Mouse (Mus musculus): ENCODE data around the gene Cdkn2d. TPM values are rescaled to one million over a fixed set of nuclear protein-coding genes. Genes with fewer than 3 reads are reported as not detected.

The Cdkn2d gene
- polyA plus RNA-seq, 1 experiment: 27.5 TPM

DNA sequence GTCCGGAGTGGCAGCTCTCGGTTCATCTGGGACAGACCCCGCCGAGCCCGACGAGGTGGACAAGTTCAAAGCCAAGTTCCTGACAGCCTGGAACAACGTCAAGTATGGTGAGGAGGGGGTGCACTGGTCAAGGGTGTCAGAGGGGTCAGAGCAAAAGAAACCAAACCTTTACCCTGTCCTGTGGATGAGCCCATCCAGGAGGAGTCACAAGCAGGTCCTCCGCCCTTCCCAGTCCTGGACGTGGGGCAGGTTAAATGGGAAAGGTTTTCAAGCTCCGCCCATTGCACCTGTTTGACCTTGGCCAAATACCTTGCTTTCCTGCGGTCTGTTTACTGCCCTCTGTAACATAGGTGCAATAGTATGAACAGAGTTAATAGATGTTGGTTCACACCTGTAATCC lies 25.6 kb downstream of the Cdkn2d start:
- TF ChIP-seq GATA1 (IDR thresholded peaks at IDR 0.05; ENCODE audit: low read length): no peak

DNA sequence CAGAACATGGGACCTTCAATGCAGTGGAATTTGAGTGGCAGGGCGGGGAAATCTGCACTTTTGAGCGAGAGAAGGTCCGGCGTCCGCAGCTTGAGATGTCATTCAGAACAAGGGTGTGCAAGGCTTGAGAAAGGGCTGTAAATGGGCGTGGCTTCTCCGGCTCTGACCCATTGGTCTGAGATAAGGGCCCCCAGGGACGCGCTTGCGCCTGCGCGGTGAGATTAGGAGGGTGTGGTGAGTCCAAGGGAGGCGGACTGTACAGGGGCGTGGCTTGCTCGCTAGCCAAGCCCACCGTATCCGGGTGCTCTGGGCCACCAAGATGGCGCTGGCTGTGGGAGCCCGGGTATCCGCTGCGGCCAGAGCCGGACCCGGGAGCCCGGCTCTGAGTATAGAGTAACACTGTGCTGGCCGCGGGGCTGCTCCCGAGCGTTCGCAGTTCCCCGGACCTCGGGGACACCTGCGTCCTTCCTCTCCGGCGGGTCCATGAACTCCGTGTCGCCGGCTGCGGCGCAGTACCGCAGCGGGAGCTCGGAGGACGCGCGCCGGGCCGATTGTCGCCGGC lies 26.1 kb downstream of the Cdkn2d start, which contains the start of gene Atg4d:
Gene Atg4d (plus strand): TSS at position 294 of the 562 bp plus-strand sequence.
- TF ChIP-seq GATA1 (IDR thresholded peaks at IDR 0.05; ENCODE audit: low read length): no peak

DNA sequence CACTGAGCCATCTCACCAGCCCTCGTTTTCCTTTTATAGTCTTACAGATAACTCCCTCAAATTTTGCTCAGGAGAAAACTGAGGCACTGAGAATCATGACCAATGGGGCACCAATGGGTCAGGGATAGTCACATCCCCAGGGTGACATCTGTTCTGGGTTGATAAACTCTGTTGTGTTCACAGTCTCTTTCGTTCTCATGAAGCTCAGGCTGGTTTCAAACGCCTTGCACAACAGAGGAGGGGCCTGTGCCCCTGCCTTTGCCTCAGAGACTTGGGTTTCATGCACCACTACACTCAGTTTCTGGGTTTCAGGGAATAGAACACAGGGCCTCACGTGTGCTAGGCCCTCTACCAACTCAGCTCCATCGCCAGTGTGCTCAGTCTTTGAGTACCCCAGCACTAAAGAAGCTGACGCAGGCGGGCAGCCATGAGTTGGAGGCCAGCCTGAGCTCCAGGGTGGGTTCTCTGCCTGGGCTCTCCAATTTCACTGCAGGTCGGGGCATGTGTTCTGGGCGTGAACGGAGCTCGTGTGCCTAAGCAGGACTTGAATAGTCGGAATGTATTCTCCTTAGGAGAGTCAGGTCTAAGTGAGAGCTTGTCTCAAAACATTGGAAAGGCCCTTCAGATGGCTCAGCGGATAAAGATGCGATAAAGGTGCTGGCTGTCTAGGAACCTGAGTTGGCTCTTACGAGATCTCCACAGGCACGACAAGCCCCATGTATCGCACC lies 26.8 kb downstream of the Cdkn2d start:
- TF ChIP-seq GATA1 (IDR thresholded peaks at IDR 0.05; ENCODE audit: low read length): no peak

DNA sequence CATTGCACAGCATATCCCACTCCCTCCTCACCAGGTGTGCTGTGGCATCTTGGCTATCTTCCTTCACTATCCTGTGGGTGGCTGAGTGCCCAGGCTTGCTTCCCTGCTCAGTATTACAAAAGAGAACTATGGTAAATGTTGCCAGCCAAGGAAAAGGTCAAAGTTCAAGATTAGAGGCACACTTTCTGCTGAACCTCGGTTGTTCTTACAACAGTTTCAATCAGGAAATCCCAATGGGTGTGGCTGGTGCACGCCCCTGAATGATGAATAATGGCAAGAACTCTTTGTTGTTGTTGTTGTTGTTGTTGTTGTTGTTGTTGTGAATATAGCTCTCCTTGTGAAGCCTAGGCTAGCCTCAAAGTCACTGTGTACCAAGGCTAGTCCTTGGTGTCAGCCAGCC lies 29.4 kb downstream of the Cdkn2d start:
- TF ChIP-seq GATA1 (IDR thresholded peaks at IDR 0.05; ENCODE audit: low read length): no peak

- no peak for TF ChIP-seq GATA1 (IDR thresholded peaks at IDR 0.05; ENCODE audit: low read length)
Observed at GRCm38 (mm10) chr9:21260491-21261040, 30.6 kb downstream of the Cdkn2d start.

- no peak for TF ChIP-seq GATA1 (IDR thresholded peaks at IDR 0.05; ENCODE audit: low read length)
Observed at GRCm38 (mm10) chr9:21254690-21255089, 36.5 kb downstream of the Cdkn2d start.

DNA sequence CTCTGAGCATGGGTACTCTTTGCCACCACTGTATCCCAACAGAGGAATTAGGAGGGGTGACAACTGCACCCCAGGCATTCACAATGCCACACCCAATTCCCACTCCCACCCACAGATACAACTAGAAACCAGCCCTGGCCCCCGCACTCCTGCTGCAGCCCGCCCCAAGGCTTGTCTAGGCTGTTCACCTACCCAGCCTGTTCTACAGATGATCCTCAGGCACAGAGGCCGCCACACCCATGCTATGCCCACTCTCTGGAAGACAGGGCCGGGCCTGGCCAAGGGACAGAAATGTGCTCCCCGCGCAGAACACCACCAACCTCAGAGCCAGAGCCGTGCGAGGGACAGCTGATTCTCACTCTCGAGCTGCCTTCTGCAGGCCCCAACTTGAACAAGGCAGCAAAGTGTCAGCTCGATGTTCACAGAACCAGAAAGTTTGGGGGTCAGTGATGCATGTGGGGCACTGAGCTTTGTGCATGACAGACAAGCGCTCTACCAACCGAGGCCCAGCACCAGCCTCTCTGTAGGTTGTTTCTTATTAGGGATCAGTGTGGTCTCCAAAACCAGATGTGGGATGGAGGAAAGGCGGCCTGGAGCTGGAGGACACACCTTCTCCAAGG lies 40.0 kb downstream of the Cdkn2d start:
- no peak for TF ChIP-seq GATA1 (IDR thresholded peaks at IDR 0.05; ENCODE audit: low read length)

GRCm38 (mm10) chr9:21250509-21250908 lies 40.7 kb downstream of the Cdkn2d start:
- TF ChIP-seq GATA1 (IDR thresholded peaks at IDR 0.05; ENCODE audit: low read length): no peak

- no peak for TF ChIP-seq GATA1 (IDR thresholded peaks at IDR 0.05; ENCODE audit: low read length)
Observed at GRCm38 (mm10) chr9:21249629-21250508, 41.3 kb downstream of the Cdkn2d start.

GRCm38 (mm10) chr9:21248326-21248725 lies 42.9 kb downstream of the Cdkn2d start, which contains the start of gene S1pr5:
TSS of gene S1pr5 (minus strand) at chr9:21248443.
- TF ChIP-seq GATA1 (IDR thresholded peaks at IDR 0.05; ENCODE audit: low read length): no peak

DNA sequence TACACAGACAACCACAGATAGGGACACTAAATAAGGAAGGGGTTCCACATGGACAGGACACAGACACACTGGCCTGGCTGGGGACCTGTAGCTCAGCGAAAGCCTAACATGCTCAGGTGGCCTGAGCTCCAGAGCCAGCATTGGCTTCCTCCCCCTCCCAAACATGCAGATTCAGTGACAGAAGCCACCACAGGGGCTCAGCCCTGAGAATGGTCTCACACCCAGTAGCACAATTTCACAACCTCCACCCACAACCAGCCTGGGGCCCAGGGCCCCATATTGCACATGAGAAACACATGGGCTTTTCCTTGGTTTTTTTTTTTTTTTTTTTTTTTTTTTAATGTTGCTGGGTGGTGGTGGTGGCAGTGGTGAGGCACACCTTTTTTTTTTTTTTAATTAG lies 44.9 kb downstream of the Cdkn2d start:
- TF ChIP-seq GATA1 (IDR thresholded peaks at IDR 0.05; ENCODE audit: low read length): no peak

DNA sequence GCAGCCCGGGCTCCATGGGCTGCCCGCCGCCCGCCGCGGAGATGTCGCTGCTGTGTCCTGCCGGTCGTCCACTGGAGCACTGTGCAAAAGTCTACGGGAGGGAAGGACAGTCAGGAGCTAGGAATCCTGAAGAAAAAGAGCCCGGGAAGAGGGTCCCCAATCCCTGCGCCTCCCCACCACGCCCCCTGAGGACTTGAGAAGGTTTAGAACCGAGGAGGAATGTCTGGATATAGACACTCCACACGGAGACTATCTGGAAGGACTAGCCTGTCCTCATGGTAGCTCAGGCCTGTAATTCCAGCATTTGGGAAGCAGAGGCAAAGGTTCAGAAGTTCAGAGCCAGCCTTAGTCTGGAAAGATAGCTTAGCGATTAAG lies 46.1 kb downstream of the Cdkn2d start:
- no peak for TF ChIP-seq GATA1 (IDR thresholded peaks at IDR 0.05; ENCODE audit: low read length)

DNA sequence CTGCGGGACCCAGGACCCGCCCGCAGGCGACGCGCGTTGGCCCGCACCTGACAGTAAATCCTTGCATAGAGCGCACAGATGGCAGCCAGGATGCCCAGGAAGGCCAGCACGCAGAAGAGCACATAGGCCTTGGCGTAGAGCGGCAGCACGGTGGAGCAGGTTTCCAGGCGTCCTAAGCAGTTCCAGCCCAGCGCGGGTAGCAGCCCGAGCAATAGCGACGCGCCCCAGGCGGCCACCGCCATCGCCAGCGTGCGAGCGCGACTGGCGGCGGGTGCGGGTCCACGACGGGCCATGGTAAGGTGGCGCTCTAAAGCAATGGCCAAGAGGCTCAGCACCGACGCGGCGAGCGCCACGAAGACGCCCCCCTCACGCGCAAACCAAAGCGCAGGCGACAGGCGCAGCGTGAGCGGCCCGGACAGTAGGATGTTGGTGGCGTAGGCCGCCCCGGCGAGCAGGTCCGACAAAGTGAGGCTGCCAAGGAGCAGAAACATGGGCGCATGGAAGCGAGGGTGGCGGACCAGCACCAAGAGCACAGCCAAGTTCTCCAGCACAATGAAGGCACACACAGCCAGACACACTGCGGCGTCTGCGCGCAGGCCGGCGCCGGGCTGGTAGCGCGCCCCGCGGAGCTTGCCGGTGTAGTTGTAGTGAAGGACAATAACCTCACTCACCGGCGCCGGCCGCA lies 46.6 kb downstream of the Cdkn2d start:
- no peak for TF ChIP-seq GATA1 (IDR thresholded peaks at IDR 0.05; ENCODE audit: low read length)

DNA sequence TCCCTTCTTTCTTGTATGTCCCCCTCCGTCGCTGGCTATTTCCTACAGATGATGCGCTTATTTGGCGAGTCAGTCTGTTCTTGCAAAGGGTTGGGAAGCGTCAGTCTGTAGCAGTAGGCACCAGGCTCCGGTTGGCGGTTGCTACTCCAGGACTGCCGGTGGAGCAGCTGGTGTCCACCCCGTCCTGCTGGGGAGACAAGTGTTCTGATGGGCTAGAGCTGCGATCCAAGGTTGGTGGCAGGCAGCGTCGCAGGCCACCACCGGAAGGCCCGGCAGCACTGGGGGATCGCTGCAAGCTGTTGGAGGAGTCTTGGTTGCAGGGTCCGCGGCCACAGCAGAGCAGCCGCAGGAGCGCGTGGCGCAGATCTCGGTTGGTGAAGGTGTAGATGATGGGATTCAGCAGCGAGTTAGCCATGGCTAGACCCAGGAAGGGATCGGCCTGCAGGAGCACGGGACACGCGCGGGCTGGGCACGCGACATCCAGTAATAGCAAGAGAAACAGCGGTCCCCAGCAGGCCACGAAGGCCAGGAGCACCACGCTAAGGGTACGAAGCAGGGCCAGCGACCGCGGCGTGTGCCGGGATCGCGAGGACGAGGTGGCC lies 47.3 kb downstream of the Cdkn2d start:
- TF ChIP-seq GATA1 (IDR thresholded peaks at IDR 0.05; ENCODE audit: low read length): no peak
